Mouse (Mus musculus) embryo, embryonic 9.5 days (tissue): Measurements from ENCODE around the gene Vps11.
"Not testable (repeated sequence)": the region's sequence is repeated elsewhere in the genome, so short reads cannot be mapped to it uniquely, and the experiment has no call there.

Experiments used
- DNase-seq: peaks from one replicate; pipeline ENCODE4 v3.0.0-alpha.2; 2017; ENCODE audit errors: extremely low spot score

Vps11 gene

GRCm38 (mm10) chr9:44376141-44376540, 14.7 kb upstream of the Vps11 start:
- DNase-seq = no peak

GRCm38 (mm10) chr9:44373386-44373785, 11.9 kb upstream of the Vps11 start:
- no peak for DNase-seq

GRCm38 (mm10) chr9:44364480-44364879, 3.0 kb upstream of the Vps11 start:
- no peak for DNase-seq

- not testable (repeated sequence) for DNase-seq
Measured at GRCm38 (mm10) chr9:44361931-44362330, 461 bp upstream of the Vps11 start.

GRCm38 (mm10) chr9:44357207-44357606, 4.3 kb downstream of the Vps11 start:
- DNase-seq = peak; percentile 19

GRCm38 (mm10) chr9:44353142-44353541, 8.3 kb downstream of the Vps11 start:
- DNase-seq = no peak

- DNase-seq = no peak
Measured at GRCm38 (mm10) chr9:44352337-44352736, 9.1 kb downstream of the Vps11 start.

- no peak for DNase-seq
Measured at GRCm38 (mm10) chr9:44351396-44351795, 10.1 kb downstream of the Vps11 start.

- DNase-seq = no peak
Measured at GRCm38 (mm10) chr9:44348546-44348945, 12.9 kb downstream of the Vps11 start.

GRCm38 (mm10) chr9:44347621-44348020, 13.8 kb downstream of the Vps11 start:
- no peak for DNase-seq

- no peak for DNase-seq
Measured at GRCm38 (mm10) chr9:44347166-44347565, 14.3 kb downstream of the Vps11 start.

- no peak for DNase-seq
Measured at GRCm38 (mm10) chr9:44345570-44346433, 15.7 kb downstream of the Vps11 start.

GRCm38 (mm10) chr9:44343781-44344421, 17.6 kb downstream of the Vps11 start, which contains the start of gene Hmbs:
Gene Hmbs (minus strand): TSS chr9:44344228.
- peak; percentile 95 for DNase-seq

GRCm38 (mm10) chr9:44343290-44343689, 18.2 kb downstream of the Vps11 start:
- DNase-seq = no peak

GRCm38 (mm10) chr9:44342605-44343004, 18.9 kb downstream of the Vps11 start:
- DNase-seq = no peak

- DNase-seq = no peak
Measured at GRCm38 (mm10) chr9:44342173-44342572, 19.3 kb downstream of the Vps11 start.

GRCm38 (mm10) chr9:44341487-44341886, 20.0 kb downstream of the Vps11 start:
- DNase-seq = no peak

GRCm38 (mm10) chr9:44338574-44338973, 22.9 kb downstream of the Vps11 start:
- DNase-seq = no peak

GRCm38 (mm10) chr9:44337436-44338169, 23.9 kb downstream of the Vps11 start:
- peak; percentile 36 for DNase-seq

- peak; percentile 55 for DNase-seq
Measured at GRCm38 (mm10) chr9:44336964-44337363, 24.5 kb downstream of the Vps11 start.

GRCm38 (mm10) chr9:44336513-44336912, 25.0 kb downstream of the Vps11 start:
- not testable (repeated sequence) for DNase-seq

- no peak for DNase-seq
Measured at GRCm38 (mm10) chr9:44336093-44336406, 25.4 kb downstream of the Vps11 start.
